Mouse (Mus musculus): Measurements from ENCODE around the gene Slc39a5.

Slc39a5 gene

GRCm38 (mm10) chr10:128374393-128374792 is 26.6 kb downstream of the Slc39a5 start:
- DNase-seq, result no peak

GRCm38 (mm10) chr10:128372989-128373748 is 27.9 kb downstream of the Slc39a5 start:
- no peak for DNase-seq

- DNase-seq, result no peak
These were observed 28.9 kb downstream of the Slc39a5 start for GRCm38 (mm10) chr10:128372142-128372541.

- DNase-seq, result no peak
These were observed 30.4 kb downstream of the Slc39a5 start for GRCm38 (mm10) chr10:128370601-128371000.

GRCm38 (mm10) chr10:128370021-128370420 is 31.0 kb downstream of the Slc39a5 start:
- no peak for DNase-seq

- no peak for DNase-seq
These were observed 31.4 kb downstream of the Slc39a5 start for GRCm38 (mm10) chr10:128369599-128369998.

GRCm38 (mm10) chr10:128369218-128369543 is 31.8 kb downstream of the Slc39a5 start:
- DNase-seq, result no peak

- peak; percentile 96 for DNase-seq
These were observed 32.4 kb downstream of the Slc39a5 start, which contains the start of gene Coq10a for GRCm38 (mm10) chr10:128368402-128369217. Gene Coq10a, minus strand, starts transcription at chr10:128368997.

GRCm38 (mm10) chr10:128367899-128368401 is 33.1 kb downstream of the Slc39a5 start:
- DNase-seq, result no peak

- DNase-seq, result no peak
These were observed 38.5 kb downstream of the Slc39a5 start for GRCm38 (mm10) chr10:128362568-128362967.

GRCm38 (mm10) chr10:128361836-128362235 is 39.2 kb downstream of the Slc39a5 start:
- no peak for DNase-seq

GRCm38 (mm10) chr10:128359226-128359625 is 41.8 kb downstream of the Slc39a5 start:
- no peak for DNase-seq

GRCm38 (mm10) chr10:128358796-128359195 is 42.2 kb downstream of the Slc39a5 start:
- DNase-seq, result no peak

- no peak for DNase-seq
These were observed 53.5 kb downstream of the Slc39a5 start for GRCm38 (mm10) chr10:128347541-128347940.
